Mouse (Mus musculus) embryonic facial prominence, embryonic 11.5 days (tissue): ENCODE measurements at regions not wholly inside any gene's neighbourhood (a gene's known extent, or its start where the extent isn't known, plus 50 kb on each side); places are given as distances from the start of the nearest gene placed in this dataset.
A peak's percentile ranks its signal among the peaks of the same experiment; 100 is the strongest.

Source experiments
- ATAC-seq: fragments of 200-750 bp; cut with Nextera tagmentation; replicated peaks from 2 replicates; pipeline ENCODE4 v1.8.0; 2017; ENCODE audit warnings: low read depth; ENCODE audit not compliant: insufficient number of reproducible peaks, low FRiP score, low TSS enrichment
- DNase-seq: peaks from one replicate; pipeline ENCODE4 v3.0.0-alpha.2; 2015; ENCODE audit warnings: low spot score
- H3K27ac ChIP-seq: fragments of 300-500 bp; sonication (generic); replicated peaks from 2 replicates; pipeline ENCODE4 v1.5.1; 2014; ENCODE audit warnings: mild to moderate bottlenecking, low read depth, low read length, control low read depth
- H3K27me3 ChIP-seq: fragments of 300-500 bp; sonication (generic); 2 replicates; pipeline ENCODE4 v1.6.1; 2014; ENCODE audit warnings: mild to moderate bottlenecking, low read length, moderate library complexity, mixed read lengths; ENCODE audit not compliant: control insufficient read depth, insufficient read depth
- H3K36me3 ChIP-seq: fragments of 300-500 bp; sonication (generic); replicated peaks from 2 replicates; pipeline ENCODE4 v1.6.1; 2014; ENCODE audit warnings: low read depth, mild to moderate bottlenecking, low read length, moderate library complexity, mixed read lengths; ENCODE audit not compliant: control insufficient read depth, insufficient read depth
- H3K4me1 ChIP-seq: fragments of 300-500 bp; sonication (generic); 2 replicates; pipeline ENCODE4 v1.6.1; 2014; ENCODE audit warnings: low read length, mixed read lengths; ENCODE audit not compliant: control insufficient read depth, insufficient read depth
- H3K4me2 ChIP-seq: fragments of 300-500 bp; sonication (generic); 2 replicates; pipeline ENCODE4 v1.6.1; 2014; ENCODE audit warnings: low read depth, mild to moderate bottlenecking, control low read depth, low read length, moderate library complexity
- H3K4me3 ChIP-seq: fragments of 300-500 bp; sonication (generic); 2 replicates; pipeline ENCODE4 v1.5.1; 2014; ENCODE audit warnings: low read depth, low read length, control low read depth
- H3K9ac ChIP-seq: fragments of 300-500 bp; sonication (generic); replicated peaks from 2 replicates; pipeline ENCODE4 v1.6.1; 2014; ENCODE audit warnings: mild to moderate bottlenecking, control low read depth, low read length
- H3K9me3 ChIP-seq: fragments of 300-500 bp; sonication (generic); replicated peaks from 2 replicates; pipeline ENCODE4 v1.6.1; 2016; ENCODE audit warnings: mild to moderate bottlenecking, low read length, inconsistent platforms, mixed read lengths; ENCODE audit not compliant: control insufficient read depth
- WGBS: fragments of 180-500 bp; shearing (Covaris S2); extraction: QIAGEN DNeasy Blood & Tissue Kit; methylation state at CpG from one replicate; pipeline ENCODE4 v1.1.7; 2014; 5-methylcytosine and 5-hydroxymethylcytosine counted together

DNA sequence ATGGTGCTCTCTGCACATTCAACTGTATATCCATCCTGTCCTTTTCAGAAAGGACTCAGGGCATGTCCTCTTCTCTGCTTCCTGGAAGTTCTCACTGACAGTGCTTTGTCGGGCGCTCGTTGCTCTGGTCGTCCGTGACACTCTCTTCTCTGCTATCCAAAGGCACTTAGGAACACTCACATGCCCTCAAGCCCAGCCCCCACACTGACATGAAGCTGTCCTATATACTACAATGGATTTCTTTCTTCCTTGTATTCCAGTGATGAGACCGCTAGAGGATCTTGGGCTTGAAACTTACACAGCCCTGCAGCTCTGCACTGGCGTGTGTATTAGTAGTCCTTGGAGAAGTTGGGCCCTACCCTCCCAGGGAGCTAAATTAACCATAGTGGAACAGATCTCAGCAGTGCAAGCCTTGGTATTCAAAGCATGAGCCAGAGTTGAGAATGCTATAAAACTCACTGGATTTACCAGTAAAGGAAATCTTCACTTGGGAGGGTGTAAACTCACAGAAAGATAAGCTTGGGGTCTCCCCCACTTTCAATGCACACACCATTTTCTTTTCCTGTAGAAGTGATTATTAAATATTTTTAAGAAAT is 205.3 kb downstream of the Mreg start:
- DNase-seq = no peak
- no peaks in the 10 kb centered on the region for H3K9me3 ChIP-seq
- no peak overlapping the region for H3K4me2 ChIP-seq
- 34% methylated on average over 7 of the region's 7 CpGs for WGBS
- H3K27ac ChIP-seq = no peak overlapping the region
- no peak overlapping the region for H3K4me3 ChIP-seq
- no peak overlapping the region for H3K9ac ChIP-seq
- no peaks in the 10 kb centered on the region for H3K36me3 ChIP-seq
- no peaks in the 10 kb centered on the region for H3K27me3 ChIP-seq
- ATAC-seq = no peak
- H3K4me1 ChIP-seq = no peaks in the 10 kb centered on the region

DNA sequence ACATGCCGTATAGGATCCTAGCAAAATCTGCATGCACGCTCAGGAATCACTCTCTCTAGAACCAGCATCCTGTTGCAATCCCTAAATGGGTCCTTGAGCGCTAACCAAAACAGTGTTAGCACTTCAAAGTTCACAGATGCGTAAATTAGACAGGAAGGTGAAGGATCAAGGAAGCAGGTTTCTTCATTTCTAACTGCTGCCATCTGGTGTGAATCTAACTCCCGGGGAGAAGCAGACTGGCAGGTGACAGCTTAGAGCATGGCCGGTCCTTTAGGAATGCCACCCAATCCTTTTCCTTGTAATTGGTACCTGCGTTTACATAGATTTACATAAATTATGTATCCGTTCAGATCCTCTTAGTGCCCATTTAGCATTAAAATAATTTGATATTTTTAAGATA is 206.2 kb downstream of the Mreg start:
- no peak overlapping the region for H3K9ac ChIP-seq
- DNase-seq = peak; percentile 57
- no peaks in the 10 kb centered on the region for H3K4me1 ChIP-seq
- H3K4me2 ChIP-seq = no peak overlapping the region
- H3K27me3 ChIP-seq = no peaks in the 10 kb centered on the region
- no peak for ATAC-seq
- H3K9me3 ChIP-seq = no peaks in the 10 kb centered on the region
- H3K4me3 ChIP-seq = no peak overlapping the region
- H3K36me3 ChIP-seq = no peaks in the 10 kb centered on the region
- no peak overlapping the region for H3K27ac ChIP-seq
- 25% methylated on average over 8 of the region's 8 CpGs for WGBS

DNA sequence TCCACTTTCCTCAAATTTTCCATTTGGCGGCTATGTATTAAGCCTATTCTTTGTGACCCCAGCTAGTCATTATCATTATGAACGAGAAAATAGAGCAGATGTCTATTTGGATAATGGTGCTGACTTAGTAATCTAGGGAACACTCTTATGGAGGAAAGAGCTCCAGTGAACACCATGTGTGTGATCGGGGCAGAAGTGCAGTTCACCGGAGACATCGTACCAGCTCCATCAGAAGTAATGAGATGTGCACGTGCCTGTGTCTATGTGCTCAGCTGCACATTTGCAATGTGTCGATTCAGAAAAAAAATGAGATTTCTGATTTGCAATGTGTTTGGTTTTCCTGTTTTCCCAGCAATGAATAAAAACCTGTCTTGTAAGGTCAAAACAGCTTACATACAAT is 206.6 kb downstream of the Mreg start:
- no peak overlapping the region for H3K4me3 ChIP-seq
- no peak overlapping the region for H3K27ac ChIP-seq
- no peaks in the 10 kb centered on the region for H3K27me3 ChIP-seq
- H3K4me1 ChIP-seq = no peaks in the 10 kb centered on the region
- 63% methylated on average over 7 of the region's 7 CpGs for WGBS
- H3K4me2 ChIP-seq = no peak overlapping the region
- H3K9ac ChIP-seq = no peak overlapping the region
- no peaks in the 10 kb centered on the region for H3K36me3 ChIP-seq
- ATAC-seq (no peak), DNase-seq (no peak)
- H3K9me3 ChIP-seq = no peaks in the 10 kb centered on the region

DNA sequence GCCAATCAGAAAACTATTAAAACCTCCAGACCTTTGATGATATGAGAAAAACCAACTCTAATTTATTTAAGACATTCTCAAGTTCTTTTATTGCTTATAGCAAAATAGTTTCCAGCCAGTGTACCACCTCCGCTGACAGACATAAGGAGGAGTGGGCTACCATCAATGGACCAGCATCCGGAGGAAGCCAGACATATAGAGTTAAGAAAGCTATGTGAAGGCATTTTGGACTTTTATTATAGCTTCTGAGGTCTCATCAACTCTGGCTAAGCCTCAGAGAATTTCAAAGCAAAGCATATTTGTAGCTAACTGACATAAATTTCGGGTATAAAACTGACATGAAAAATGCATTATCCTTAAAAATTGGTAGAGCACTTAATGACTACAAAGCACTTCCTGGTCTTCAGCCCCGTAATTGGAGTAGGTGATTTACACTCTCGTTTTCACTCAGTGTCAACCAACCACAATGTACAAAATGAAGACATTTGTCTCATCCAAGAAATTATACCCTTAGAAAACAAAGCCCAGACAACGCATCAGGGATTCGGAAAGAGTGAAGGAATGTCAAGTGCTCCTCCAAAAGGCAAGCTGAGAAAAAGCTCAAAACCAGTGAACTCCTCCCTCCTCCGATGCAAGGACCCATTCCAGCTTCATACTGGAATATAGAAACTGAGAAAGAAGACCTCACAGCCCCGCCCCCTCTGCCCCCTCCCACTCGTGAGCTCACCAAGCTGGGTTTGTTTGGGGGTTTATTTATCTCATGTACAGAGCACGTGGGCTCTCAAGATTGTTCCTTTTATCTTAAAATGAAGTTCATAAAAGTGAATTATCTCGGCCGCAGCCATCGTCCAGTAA is 208.5 kb downstream of the Mreg start:
- Histone ChIP-seq H3K4me2 (no peak overlapping the region), H3K4me1 (no peaks in the 10 kb centered on the region), H3K9ac (no peak overlapping the region), H3K9me3 (no peaks in the 10 kb centered on the region), H3K36me3 (no peaks in the 10 kb centered on the region), H3K4me3 (no peak overlapping the region), H3K27ac (no peak overlapping the region), H3K27me3 (no peaks in the 10 kb centered on the region)
- WGBS = 87% methylated on average over 14 of the region's 14 CpGs
- ATAC-seq (no peak), DNase-seq (no peak)

DNA sequence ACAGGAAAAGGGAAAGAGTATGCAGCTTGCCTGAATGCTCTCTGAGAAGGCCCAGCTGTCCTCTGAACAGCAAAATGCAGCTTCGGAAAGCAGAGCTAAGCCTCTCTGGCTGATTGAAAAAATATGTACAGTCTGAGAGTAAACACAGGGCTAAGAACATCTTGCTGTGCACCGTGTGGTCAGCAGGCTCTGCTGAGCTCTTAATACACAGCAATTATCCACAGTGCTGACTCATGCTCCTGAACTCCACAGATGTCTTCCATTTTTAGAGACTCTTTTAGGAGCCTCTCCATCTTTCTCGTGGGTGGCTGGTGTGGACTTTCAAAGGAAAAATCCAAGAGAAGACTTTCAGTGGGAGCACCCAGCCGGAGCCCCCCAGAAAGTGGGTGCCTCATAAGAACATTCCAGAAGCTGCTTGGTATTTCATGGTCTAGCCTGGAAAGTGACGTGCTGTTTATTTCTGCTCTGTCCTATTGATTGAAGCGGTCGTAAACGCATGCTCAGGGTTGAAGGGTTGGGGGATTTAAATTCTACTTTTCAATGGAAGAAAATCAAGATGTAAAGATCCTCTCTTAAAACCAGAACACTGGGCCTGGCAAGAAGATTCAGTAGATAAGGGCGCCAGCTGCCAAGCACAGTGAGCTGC is 209.5 kb downstream of the Mreg start:
- H3K27ac ChIP-seq = no peak overlapping the region
- H3K36me3 ChIP-seq = no peaks in the 10 kb centered on the region
- 65% methylated on average over 9 of the region's 9 CpGs for WGBS
- H3K9ac ChIP-seq = no peak overlapping the region
- no peaks in the 10 kb centered on the region for H3K27me3 ChIP-seq
- H3K4me3 ChIP-seq = no peak overlapping the region
- no peaks in the 10 kb centered on the region for H3K4me1 ChIP-seq
- H3K9me3 ChIP-seq = no peaks in the 10 kb centered on the region
- ATAC-seq = peak; percentile 78
- no peak overlapping the region for H3K4me2 ChIP-seq
- DNase-seq = peak; percentile 82

DNA sequence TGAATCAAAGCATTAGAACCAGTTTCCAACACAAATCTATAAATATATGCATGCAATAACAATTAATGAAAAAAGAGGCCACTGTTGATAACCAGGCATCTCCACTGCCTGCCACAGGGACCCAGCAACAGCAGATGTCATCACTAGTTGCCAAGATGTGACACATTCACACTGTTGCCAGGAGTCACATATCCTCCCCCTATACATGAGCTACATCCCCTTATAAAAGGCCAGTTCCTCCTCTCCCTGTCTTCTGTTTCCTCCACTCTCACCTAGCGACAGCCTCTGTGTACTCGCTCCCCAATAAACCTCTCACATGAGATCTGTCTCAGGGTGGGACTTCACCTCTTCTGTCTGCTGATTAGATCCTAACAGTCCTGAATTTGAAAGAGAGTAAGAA is 211.4 kb downstream of the Mreg start:
- 82% methylated on average over 2 of the region's 2 CpGs for WGBS

DNA sequence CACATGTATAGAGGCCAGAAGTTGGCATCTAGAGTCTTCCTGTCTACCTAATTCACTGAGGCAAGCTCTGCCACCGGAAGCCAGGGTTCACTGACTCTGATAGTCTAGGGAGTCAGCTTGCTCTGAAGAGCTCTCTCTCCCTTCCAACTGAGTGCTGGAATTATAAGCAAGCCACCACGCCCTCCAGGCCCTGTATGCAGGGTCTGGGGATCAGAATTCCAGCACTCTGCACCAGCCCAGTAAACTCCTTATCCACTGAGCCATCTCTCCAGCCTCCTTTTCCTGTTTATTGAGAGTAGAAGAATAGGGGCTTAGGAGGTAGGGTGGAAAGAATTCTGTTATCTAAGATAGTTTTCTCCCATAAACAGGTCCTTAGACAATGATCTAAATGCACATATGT is 215.3 kb downstream of the Mreg start:
- no peaks in the 10 kb centered on the region for H3K27me3 ChIP-seq
- ATAC-seq (no peak), DNase-seq (no peak)
- WGBS = 63% methylated on average over 2 of the region's 2 CpGs
- no peaks in the 10 kb centered on the region for H3K4me1 ChIP-seq
- no peak overlapping the region for H3K9ac ChIP-seq
- no peaks in the 10 kb centered on the region for H3K9me3 ChIP-seq
- no peak overlapping the region for H3K27ac ChIP-seq
- H3K4me3 ChIP-seq = no peak overlapping the region
- no peak overlapping the region for H3K4me2 ChIP-seq
- H3K36me3 ChIP-seq = no peaks in the 10 kb centered on the region

More for the DNA sequence above, 211.4 kb downstream of the Mreg start:
- H3K4me2 ChIP-seq = no peak overlapping the region
- H3K9me3 ChIP-seq = no peaks in the 10 kb centered on the region
- no peak overlapping the region for H3K4me3 ChIP-seq
- ATAC-seq = no peak
- no peak overlapping the region for H3K9ac ChIP-seq
- no peak overlapping the region for H3K27ac ChIP-seq
- no peaks in the 10 kb centered on the region for H3K36me3 ChIP-seq
- no peaks in the 10 kb centered on the region for H3K27me3 ChIP-seq
- no peak for DNase-seq
- H3K4me1 ChIP-seq = no peaks in the 10 kb centered on the region

DNA sequence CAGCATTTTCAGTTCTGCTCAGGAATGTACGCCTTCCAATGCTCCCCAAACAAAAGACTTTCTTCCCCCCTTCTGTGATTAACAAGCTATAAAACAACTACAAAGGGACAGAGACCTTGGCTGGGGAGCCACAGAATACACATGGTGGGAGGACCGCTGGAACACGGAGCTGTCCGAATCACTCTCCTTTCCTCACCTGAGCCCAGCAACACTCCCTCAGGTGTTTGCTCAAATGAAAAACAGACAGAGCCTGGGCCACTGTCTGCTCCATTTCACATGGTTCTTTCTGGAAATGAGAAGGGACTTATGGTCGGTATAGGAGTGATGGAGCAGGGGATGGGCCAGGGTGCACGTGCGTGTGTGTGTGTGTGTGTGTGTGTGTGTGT is 215.9 kb downstream of the Mreg start:
- no peak overlapping the region for H3K9ac ChIP-seq
- H3K27ac ChIP-seq = no peak overlapping the region
- H3K27me3 ChIP-seq = no peaks in the 10 kb centered on the region
- ATAC-seq (no peak), DNase-seq (no peak)
- H3K4me1 ChIP-seq = no peaks in the 10 kb centered on the region
- WGBS = 68% methylated on average over 7 of the region's 7 CpGs
- H3K4me3 ChIP-seq = no peak overlapping the region
- no peaks in the 10 kb centered on the region for H3K9me3 ChIP-seq
- no peak overlapping the region for H3K4me2 ChIP-seq
- no peaks in the 10 kb centered on the region for H3K36me3 ChIP-seq
